Mouse (Mus musculus) kidney, adult 2 months (tissue): ENCODE data around the gene Dgkq.

Experiments
- CTCF ChIP-seq: fragments of 200-500 bp; conservative IDR thresholded peaks from 2 replicates; pipeline ENCODE4 v1.5.1; 2011; ENCODE audit warnings: low read depth, mild to moderate bottlenecking, control low read depth, low read length, moderate library complexity, mixed read lengths; ENCODE audit not compliant: insufficient read depth, insufficient read length
- POLR2A ChIP-seq: fragments of 200-500 bp; IDR thresholded peaks from one replicate; pipeline ENCODE4 v1.6.1; 2011; ENCODE audit warnings: low read depth, low read length, control low read depth

DNA sequence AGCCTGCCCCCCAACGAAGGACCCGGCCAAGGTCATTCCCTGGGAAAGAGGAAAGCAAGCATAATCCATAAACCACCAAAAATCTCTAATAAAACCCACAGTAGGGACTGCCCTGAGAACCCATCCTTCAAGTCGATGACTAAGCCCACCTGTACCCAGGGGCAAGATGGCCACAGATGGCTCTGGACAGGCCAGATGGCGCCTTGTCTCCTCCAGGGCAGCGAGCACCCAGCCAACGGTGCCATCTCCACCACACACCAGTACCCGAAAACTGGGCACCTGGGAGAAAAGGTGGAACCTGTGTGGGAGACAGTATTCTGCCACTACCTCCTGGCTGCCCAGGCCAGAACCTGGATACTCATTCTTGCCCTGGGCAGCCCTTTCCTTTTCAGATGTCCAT is 19.1 kb downstream of the Dgkq start:
- TF ChIP-seq POLR2A, result no peak
- no peak for TF ChIP-seq CTCF
